Mouse (Mus musculus) midbrain, embryonic 10.5 days (tissue): ENCODE results near the gene Cds1. TPM values are rescaled to one million over a fixed set of nuclear protein-coding genes. Genes with fewer than 3 reads are reported as not detected.
"Not testable (repeated sequence)": the region's sequence is repeated elsewhere in the genome, so short reads cannot be mapped to it uniquely, and the experiment has no call there.

Source experiments
- DNase-seq: peaks from one replicate; pipeline ENCODE4 v3.0.0-alpha.2; 2017; ENCODE audit warnings: low spot score
- H3K27ac ChIP-seq: fragments of 300-500 bp; sonication (generic); replicated peaks from 2 replicates; pipeline ENCODE4 v1.5.1; 2016; ENCODE audit warnings: mild to moderate bottlenecking
- H3K27me3 ChIP-seq: fragments of 300-500 bp; sonication (generic); 2 replicates; pipeline ENCODE4 v1.6.1; 2016; ENCODE audit warnings: low read depth, mild to moderate bottlenecking; ENCODE audit not compliant: poor library complexity, severe bottlenecking
- H3K36me3 ChIP-seq: fragments of 300-500 bp; sonication (generic); 2 replicates; pipeline ENCODE4 v1.6.1; 2016; ENCODE audit warnings: mild to moderate bottlenecking, moderate library complexity
- H3K4me1 ChIP-seq: fragments of 300-500 bp; sonication (generic); 2 replicates; pipeline ENCODE4 v1.6.1; 2016
- H3K4me3 ChIP-seq: fragments of 300-500 bp; sonication (generic); 2 replicates; pipeline ENCODE4 v1.5.1; 2016; ENCODE audit warnings: mild to moderate bottlenecking, moderate library complexity
- H3K9me3 ChIP-seq: fragments of 300-500 bp; sonication (generic); replicated peaks from 2 replicates; pipeline ENCODE4 v1.6.1; 2016; ENCODE audit warnings: mild to moderate bottlenecking
- WGBS: fragments of 180-500 bp; shearing (Covaris S2); methylation state at CpG from one replicate; pipeline ENCODE4 v1.1.7; 2016; 5-methylcytosine and 5-hydroxymethylcytosine counted together
- polyA plus RNA-seq: library from polyadenylated mRNA; unstranded; fragments of >200 nt; fragmentation: Nextera tagmentation; extraction: Ambion mirVana; gene quantifications from 2 replicates; pipeline ENCODE4 v1.2.1, GENCODE M21; 2016

The Cds1 gene
- polyA plus RNA-seq, 1 experiment from 2014 or later = 0.80 TPM

- H3K4me1 ChIP-seq = peaks cover 54% of the 10 kb centered on the region
- no peak overlapping the region for H3K4me3 ChIP-seq
- H3K27me3 ChIP-seq = peaks cover 56% of the 10 kb centered on the region
- DNase-seq = no peak
- no peak overlapping the region for H3K27ac ChIP-seq
- no peaks in the 10 kb centered on the region for H3K36me3 ChIP-seq
- WGBS = 58% methylated on average over 17 of the region's 17 CpGs
- H3K9me3 ChIP-seq = no peaks in the 10 kb centered on the region
These were observed 56.8 kb downstream of the Cds1 start for GRCm38 (mm10) chr5:101821491-101822310.

DNA sequence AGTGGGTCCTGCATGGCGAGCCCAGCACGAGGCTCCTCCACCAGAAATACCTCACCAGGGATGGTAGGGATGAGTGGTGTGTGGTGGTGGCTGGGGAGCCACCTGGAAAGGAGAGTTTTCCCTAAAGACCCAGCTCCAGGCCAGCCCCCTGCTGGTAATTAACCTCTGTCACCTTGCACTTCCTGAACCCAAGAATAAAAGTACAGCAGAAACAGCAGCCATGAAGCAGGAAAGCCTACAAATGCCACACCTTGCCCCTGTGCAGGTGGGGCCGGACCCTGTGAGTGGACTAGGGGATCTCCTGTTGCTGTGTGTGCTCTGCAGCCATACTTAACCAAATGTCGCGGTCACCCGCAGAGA, 57.4 kb downstream of the Cds1 start:
- no peak overlapping the region for H3K4me3 ChIP-seq
- 44% methylated on average over 6 of the region's 6 CpGs for WGBS
- no peak overlapping the region for H3K27ac ChIP-seq
- no peak for DNase-seq
- peaks cover 54% of the 10 kb centered on the region for H3K4me1 ChIP-seq
- no peaks in the 10 kb centered on the region for H3K36me3 ChIP-seq
- peaks cover 62% of the 10 kb centered on the region for H3K27me3 ChIP-seq
- no peaks in the 10 kb centered on the region for H3K9me3 ChIP-seq

DNA sequence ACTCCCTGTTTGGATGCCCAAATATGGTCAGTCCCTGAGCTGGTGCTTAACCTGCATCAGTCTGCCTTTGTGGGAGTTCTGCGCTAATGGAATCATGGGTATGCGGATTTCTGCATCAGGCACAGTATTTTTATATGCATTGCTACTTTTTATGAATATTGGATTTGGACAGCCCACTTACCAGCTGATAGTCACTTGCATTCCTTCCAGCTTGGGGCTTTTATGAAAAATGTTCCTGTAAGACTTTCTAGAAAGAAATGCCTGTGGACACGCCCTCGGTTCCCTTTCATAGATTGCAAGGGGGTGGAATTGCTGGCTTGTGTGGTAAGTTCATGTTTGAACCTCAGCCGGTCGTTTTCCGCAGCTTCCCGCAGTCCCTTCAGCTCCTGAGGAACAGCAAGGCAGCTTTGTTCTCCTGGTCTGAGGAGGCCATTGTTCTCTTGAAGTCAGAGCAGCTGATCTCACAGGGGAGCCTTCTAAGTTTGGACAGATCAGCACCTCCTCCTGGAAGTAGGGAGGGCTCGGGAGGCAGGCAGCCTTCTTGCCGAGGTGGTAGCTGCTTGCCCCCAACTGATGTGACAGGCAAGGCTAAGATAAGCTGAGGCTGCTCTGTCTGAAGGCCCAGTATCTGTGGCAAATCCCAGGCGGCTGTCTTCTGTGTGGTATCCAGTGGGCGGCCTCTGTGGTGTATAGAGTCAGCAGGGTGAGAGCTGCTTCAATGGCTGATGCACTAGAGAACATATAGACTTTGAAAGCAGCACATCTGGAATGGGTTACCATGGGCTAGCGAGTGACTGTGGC, 60.4 kb downstream of the Cds1 start:
- H3K4me3 ChIP-seq = 0 out of 2 replicates have a peak overlapping the region, but pooled peaks have one; percentile 7
- H3K36me3 ChIP-seq = no peaks in the 10 kb centered on the region
- peaks cover 55% of the 10 kb centered on the region for H3K27me3 ChIP-seq
- H3K4me1 ChIP-seq = peaks cover 46% of the 10 kb centered on the region
- peak; percentile 52 for DNase-seq
- no peaks in the 10 kb centered on the region for H3K9me3 ChIP-seq
- H3K27ac ChIP-seq = peak overlapping the region; percentile 24; the same call in 1 of the 2 replicates
- 16% methylated on average over 13 of the region's 13 CpGs for WGBS

DNA sequence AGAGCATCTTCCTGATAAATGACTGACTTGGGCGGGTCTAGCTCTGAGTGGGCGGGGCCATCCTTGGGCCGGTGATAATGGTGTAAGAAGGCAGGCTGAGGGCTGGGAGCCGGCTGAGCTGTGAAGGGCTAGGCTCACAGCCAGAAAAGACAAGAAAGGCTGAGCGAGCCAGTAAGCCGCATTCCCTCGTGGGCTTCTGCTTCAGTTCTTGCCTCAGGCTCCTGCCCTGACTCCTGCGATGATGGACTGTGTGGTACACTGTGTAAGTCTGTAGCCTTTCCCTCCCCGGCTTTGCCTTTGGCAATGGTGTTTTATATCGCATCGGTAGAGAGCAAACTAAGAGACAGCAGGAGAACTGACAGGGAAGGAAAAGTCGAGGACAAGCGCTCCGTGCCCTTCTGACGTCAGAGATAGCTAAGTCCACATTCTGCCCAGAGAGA, 61.6 kb downstream of the Cds1 start:
- peaks cover 6% of the 10 kb centered on the region for H3K36me3 ChIP-seq
- peaks cover 44% of the 10 kb centered on the region for H3K27me3 ChIP-seq
- peak overlapping the region; percentile 39 for H3K4me3 ChIP-seq
- peaks cover 36% of the 10 kb centered on the region for H3K4me1 ChIP-seq
- H3K27ac ChIP-seq = no peak overlapping the region
- H3K9me3 ChIP-seq = no peaks in the 10 kb centered on the region
- peak; percentile 70 for DNase-seq
- WGBS = 7% methylated on average over 15 of the region's 15 CpGs

DNA sequence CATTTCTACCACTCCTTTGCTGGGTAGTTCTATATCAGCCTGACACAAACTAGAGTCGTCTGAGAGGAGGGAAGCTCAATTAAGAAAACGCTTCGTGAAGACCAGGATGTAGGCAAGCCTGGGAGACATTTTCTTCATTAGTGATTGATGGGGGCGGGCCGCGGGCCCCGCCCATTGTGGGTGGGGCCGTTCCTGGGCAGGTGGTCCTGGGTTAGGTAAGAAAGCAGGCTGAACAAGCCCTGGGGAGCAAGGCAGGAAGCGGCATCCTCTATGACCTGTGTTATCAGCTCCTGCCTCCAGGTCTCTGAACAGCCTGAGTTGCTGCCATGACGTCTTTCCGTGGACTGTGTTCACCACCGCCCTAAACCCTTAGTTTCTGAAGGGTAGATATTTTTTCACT, 62.5 kb downstream of the Cds1 start:
- Histone ChIP-seq H3K4me3 (no peak overlapping the region), H3K27me3 (peaks cover 40% of the 10 kb centered on the region), H3K4me1 (peaks cover 28% of the 10 kb centered on the region), H3K27ac (no peak overlapping the region), H3K36me3 (peaks cover 15% of the 10 kb centered on the region), H3K9me3 (no peaks in the 10 kb centered on the region)
- 43% methylated on average over 12 of the region's 12 CpGs for WGBS
- DNase-seq = no peak

DNA sequence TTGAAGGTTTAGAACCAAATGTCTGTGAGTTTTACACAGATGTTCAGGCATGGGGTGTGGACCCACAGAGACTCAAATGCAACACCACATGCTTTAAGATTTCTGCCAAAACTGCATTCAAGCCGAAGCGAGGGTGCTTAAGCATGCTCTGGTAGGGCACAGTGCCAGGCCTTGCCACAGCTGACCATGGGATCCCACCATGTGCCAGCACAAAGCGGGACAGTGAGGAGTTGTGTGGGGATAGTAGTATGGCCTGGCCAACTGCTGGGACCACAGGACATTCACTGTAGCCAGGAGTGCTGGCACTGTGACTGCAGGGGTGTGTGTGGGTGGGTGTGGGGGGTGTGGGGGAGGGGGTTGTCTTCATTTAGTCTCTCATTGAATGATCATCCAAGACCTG, 64.0 kb downstream of the Cds1 start:
- Histone ChIP-seq H3K4me3 (no peak overlapping the region), H3K27ac (no peak overlapping the region), H3K9me3 (no peaks in the 10 kb centered on the region), H3K4me1 (peaks cover 25% of the 10 kb centered on the region), H3K27me3 (peaks cover 27% of the 10 kb centered on the region), H3K36me3 (peaks cover 28% of the 10 kb centered on the region)
- whole genome bisulfite sequencing = 92% methylated on average over 3 of the region's 3 CpGs
- DNase-seq = no peak

GRCm38 (mm10) chr5:101830180-101830579, 65.2 kb downstream of the Cds1 start:
- Histone ChIP-seq H3K27me3 (peaks cover 15% of the 10 kb centered on the region), H3K4me1 (peaks cover 19% of the 10 kb centered on the region), H3K9me3 (no peaks in the 10 kb centered on the region), H3K36me3 (peaks cover 38% of the 10 kb centered on the region), H3K4me3 (no peak overlapping the region), H3K27ac (no peak overlapping the region)
- WGBS = 87% methylated on average over 8 of the region's 8 CpGs
- DNase-seq = no peak

DNA sequence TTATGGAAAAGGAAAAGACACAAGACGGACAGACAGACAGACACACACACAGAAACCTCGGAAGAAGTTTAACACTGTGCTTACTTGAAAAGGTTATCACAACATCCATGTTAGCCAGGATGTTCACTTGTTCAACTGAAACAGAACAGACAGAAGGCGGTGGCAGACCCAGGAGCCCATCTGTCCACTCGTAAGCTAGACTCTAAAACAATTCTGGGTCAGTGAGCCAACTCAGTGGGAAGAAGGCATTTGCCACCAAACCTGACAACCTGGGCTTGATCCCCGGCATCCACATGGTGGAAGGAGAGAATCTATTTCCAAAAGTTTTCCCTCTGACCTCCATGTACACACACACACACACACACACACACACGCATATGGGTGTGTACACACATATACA, 67.1 kb downstream of the Cds1 start:
- H3K36me3 ChIP-seq = peaks cover 57% of the 10 kb centered on the region
- no peaks in the 10 kb centered on the region for H3K9me3 ChIP-seq
- H3K4me1 ChIP-seq = peaks cover 3% of the 10 kb centered on the region
- 94% methylated on average over 6 of the region's 6 CpGs for WGBS
- H3K4me3 ChIP-seq = no peak overlapping the region
- no peak overlapping the region for H3K27ac ChIP-seq
- no peak for DNase-seq
- H3K27me3 ChIP-seq = peaks cover 6% of the 10 kb centered on the region; the same call in 1 of the 2 replicates

DNA sequence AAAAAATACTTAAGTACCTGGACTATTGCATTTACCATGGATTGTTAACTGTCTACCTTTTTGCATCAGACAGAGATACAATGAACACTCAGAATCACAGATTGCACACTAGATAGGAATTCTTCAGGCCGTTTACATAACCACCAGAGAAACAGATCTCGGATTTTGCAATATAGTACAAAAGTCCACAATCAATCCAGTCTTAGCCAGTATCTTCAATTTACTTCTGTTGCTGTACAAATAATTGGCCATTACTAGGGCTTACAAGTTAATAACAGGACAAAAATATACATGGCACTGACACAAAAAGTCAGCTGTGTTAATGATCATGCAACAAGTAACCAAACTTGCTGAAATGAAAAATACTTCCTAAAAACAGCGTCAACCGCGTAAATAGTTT, 68.1 kb downstream of the Cds1 start:
- no peak overlapping the region for H3K27ac ChIP-seq
- H3K4me3 ChIP-seq = no peak overlapping the region
- 96% methylated on average over 5 of the region's 5 CpGs for WGBS
- peaks cover 67% of the 10 kb centered on the region for H3K36me3 ChIP-seq
- no peak for DNase-seq
- no peaks in the 10 kb centered on the region for H3K9me3 ChIP-seq
- H3K4me1 ChIP-seq = no peaks in the 10 kb centered on the region
- H3K27me3 ChIP-seq = no peaks in the 10 kb centered on the region

DNA sequence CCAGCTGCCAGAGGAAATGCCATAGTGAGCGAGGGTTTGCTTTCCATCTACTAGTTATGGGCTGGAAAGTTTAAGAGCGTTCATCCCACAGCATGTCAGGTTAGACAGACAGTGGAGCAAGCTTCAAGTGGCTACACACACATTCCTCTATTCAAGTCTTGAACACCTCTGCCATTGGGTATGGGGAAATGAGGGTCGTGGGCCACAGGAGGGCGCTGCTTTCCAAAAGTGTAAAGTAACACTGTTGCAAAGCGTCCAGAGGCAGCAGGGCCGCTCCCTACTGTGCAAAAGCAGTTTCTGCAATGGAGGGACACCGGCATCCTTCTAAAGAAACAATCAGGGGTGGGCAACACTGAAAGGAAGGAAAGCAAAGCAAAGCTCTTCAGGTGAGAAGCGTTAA, 68.9 kb downstream of the Cds1 start:
- Histone ChIP-seq H3K27ac (no peak overlapping the region), H3K9me3 (no peaks in the 10 kb centered on the region), H3K36me3 (peaks cover 75% of the 10 kb centered on the region), H3K27me3 (no peaks in the 10 kb centered on the region), H3K4me1 (no peaks in the 10 kb centered on the region), H3K4me3 (no peak overlapping the region)
- WGBS = 63% methylated on average over 8 of the region's 8 CpGs
- DNase-seq = no peak

DNA sequence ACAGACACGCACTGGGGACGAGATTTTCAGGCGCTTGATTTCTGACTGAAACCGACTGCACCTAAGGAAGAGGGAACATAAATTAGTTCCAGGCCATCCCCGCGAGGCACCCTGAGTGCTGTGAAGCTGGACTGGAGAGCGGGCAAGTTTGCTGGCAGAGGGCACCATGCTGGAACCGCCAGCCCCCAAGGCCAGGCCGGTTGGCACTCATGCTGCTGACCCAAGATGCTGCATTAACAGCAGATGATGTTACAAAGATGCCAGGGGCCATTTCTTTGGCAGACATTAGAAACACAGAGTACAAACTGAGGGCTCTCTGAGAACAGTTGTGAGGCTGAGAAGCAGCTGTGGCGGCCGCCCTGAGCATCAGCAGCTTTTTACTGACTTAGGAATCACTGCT, 71.3 kb downstream of the Cds1 start:
- no peaks in the 10 kb centered on the region for H3K9me3 ChIP-seq
- H3K27ac ChIP-seq = no peak overlapping the region
- 94% methylated on average over 11 of the region's 11 CpGs for WGBS
- DNase-seq = no peak
- no peaks in the 10 kb centered on the region for H3K27me3 ChIP-seq
- peaks cover 97% of the 10 kb centered on the region for H3K36me3 ChIP-seq
- no peak overlapping the region for H3K4me3 ChIP-seq
- H3K4me1 ChIP-seq = no peaks in the 10 kb centered on the region

GRCm38 (mm10) chr5:101837605-101838004, 72.7 kb downstream of the Cds1 start:
- H3K4me3 ChIP-seq, DNase-seq, H3K27ac ChIP-seq, H3K27me3 ChIP-seq, H3K9me3 ChIP-seq, H3K4me1 ChIP-seq: not testable (repeated sequence)
- WGBS = 85% methylated on average over 2 of the region's 2 CpGs
- H3K36me3 ChIP-seq = peaks cover 97% of the 10 kb centered on the region

DNA sequence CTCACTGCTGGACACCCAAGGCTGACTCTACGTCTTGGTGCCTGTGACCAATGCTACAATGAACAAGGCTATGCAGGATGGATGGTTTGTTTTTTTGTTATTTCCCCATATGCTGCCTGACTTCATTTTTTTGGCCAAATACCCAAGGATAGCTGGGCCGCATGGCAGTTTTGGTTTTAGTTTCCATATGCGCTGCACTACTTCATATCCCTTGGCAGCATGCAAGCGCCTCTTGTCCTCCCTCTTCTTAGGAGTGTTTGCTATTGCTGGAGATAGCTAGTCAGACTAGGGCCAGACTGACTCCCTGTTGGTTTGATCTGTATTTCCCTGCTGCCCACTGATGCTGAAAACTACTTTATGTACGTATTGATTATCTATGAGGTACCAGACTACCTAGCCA, 75.5 kb downstream of the Cds1 start:
- no peaks in the 10 kb centered on the region for H3K9me3 ChIP-seq
- no peak overlapping the region for H3K27ac ChIP-seq
- no peaks in the 10 kb centered on the region for H3K27me3 ChIP-seq
- no peak overlapping the region for H3K4me3 ChIP-seq
- no peak for DNase-seq
- peaks cover 100% of the 10 kb centered on the region for H3K36me3 ChIP-seq
- no peaks in the 10 kb centered on the region for H3K4me1 ChIP-seq
- WGBS = 96% methylated on average over 5 of the region's 5 CpGs
